Mouse (Mus musculus): ENCODE results near the gene Arnt2. TPM values are rescaled to one million over a fixed set of nuclear protein-coding genes. Genes with fewer than 3 reads are reported as not detected.

Arnt2 gene
- polyA plus RNA-seq, 1 experiment from 2014 or later: 7.6 TPM

- Histone ChIP-seq H3K4me2 (ENCODE audit: low read depth, low read length) (no peak overlapping the region), H3K27me3 (replicated peaks; ENCODE audit: control insufficient read depth, insufficient read depth, low read length) (no peaks in the 10 kb centered on the region), H3K36me3 (ENCODE audit: control insufficient read depth, insufficient read depth, low read length) (no peaks in the 10 kb centered on the region), H3K9me3 (ENCODE audit: control insufficient read depth, low read length) (no peaks in the 10 kb centered on the region), H3K4me3 (ENCODE audit: low read depth, low read length) (no peak overlapping the region), H3K27ac (replicated peaks; ENCODE audit: low read depth, low read length) (no peak overlapping the region), H3K4me1 (ENCODE audit: control insufficient read depth, insufficient read depth, low read length) (no peaks in the 10 kb centered on the region), H3K9ac (ENCODE audit: low read depth, low read length) (no peak overlapping the region)
- peak; percentile 20 for DNase-seq (ENCODE audit: low spot score)
- 56% methylated on average over 4 of the region's 4 CpGs for WGBS
- ATAC-seq (ENCODE audit: low read depth): no peak
These were observed 43.7 kb downstream of the Arnt2 start for GRCm38 (mm10) chr7:84366251-84366650.

- H3K9me3 ChIP-seq (ENCODE audit: control insufficient read depth, low read length): no peaks in the 10 kb centered on the region
- no peaks in the 10 kb centered on the region for H3K36me3 ChIP-seq (ENCODE audit: control insufficient read depth, insufficient read depth, low read length)
- H3K27ac ChIP-seq (replicated peaks; ENCODE audit: low read depth, low read length): no peak overlapping the region
- WGBS: 47% methylated on average over 2 of the region's 2 CpGs
- no peak overlapping the region for H3K9ac ChIP-seq (ENCODE audit: low read depth, low read length)
- H3K27me3 ChIP-seq (replicated peaks; ENCODE audit: control insufficient read depth, insufficient read depth, low read length): no peaks in the 10 kb centered on the region
- DNase-seq (ENCODE audit: low spot score) (no peak), ATAC-seq (ENCODE audit: low read depth) (no peak)
- 0 out of 2 replicates have a peak, but pooled peaks cover 3% of the 10 kb centered on the region for H3K4me1 ChIP-seq (ENCODE audit: control insufficient read depth, insufficient read depth, low read length)
- H3K4me2 ChIP-seq (ENCODE audit: low read depth, low read length): no peak overlapping the region
- no peak overlapping the region for H3K4me3 ChIP-seq (ENCODE audit: low read depth, low read length)
These were observed 47.3 kb downstream of the Arnt2 start for GRCm38 (mm10) chr7:84362711-84363110.

- H3K27ac ChIP-seq (replicated peaks; ENCODE audit: low read depth, low read length): no peak overlapping the region
- no peaks in the 10 kb centered on the region for H3K27me3 ChIP-seq (replicated peaks; ENCODE audit: control insufficient read depth, insufficient read depth, low read length)
- 48% methylated on average over 10 of the region's 10 CpGs for WGBS
- no peaks in the 10 kb centered on the region for H3K36me3 ChIP-seq (ENCODE audit: control insufficient read depth, insufficient read depth, low read length)
- no peaks in the 10 kb centered on the region for H3K9me3 ChIP-seq (ENCODE audit: control insufficient read depth, low read length)
- ATAC-seq (ENCODE audit: low read depth): 0 out of 2 replicates have a peak, but pooled peaks have one; percentile 26
- no peak overlapping the region for H3K4me3 ChIP-seq (ENCODE audit: low read depth, low read length)
- H3K4me2 ChIP-seq (ENCODE audit: low read depth, low read length): no peak overlapping the region
- 0 out of 2 replicates have a peak, but pooled peaks cover 3% of the 10 kb centered on the region for H3K4me1 ChIP-seq (ENCODE audit: control insufficient read depth, insufficient read depth, low read length)
- H3K9ac ChIP-seq (ENCODE audit: low read depth, low read length): no peak overlapping the region
- DNase-seq (ENCODE audit: low spot score): peak; percentile 45
These were observed 48.8 kb downstream of the Arnt2 start for GRCm38 (mm10) chr7:84361086-84361684.

- no peak overlapping the region for H3K4me2 ChIP-seq (ENCODE audit: low read depth, low read length)
- H3K4me3 ChIP-seq (ENCODE audit: low read depth, low read length): no peak overlapping the region
- no peak for DNase-seq (ENCODE audit: low spot score)
- 0 out of 2 replicates have a peak, but pooled peaks cover 3% of the 10 kb centered on the region for H3K4me1 ChIP-seq (ENCODE audit: control insufficient read depth, insufficient read depth, low read length)
- 56% methylated on average over 1 of the region's 1 CpGs for WGBS
- no peaks in the 10 kb centered on the region for H3K36me3 ChIP-seq (ENCODE audit: control insufficient read depth, insufficient read depth, low read length)
- ATAC-seq (ENCODE audit: low read depth): no peak
- no peaks in the 10 kb centered on the region for H3K9me3 ChIP-seq (ENCODE audit: control insufficient read depth, low read length)
- no peaks in the 10 kb centered on the region for H3K27me3 ChIP-seq (replicated peaks; ENCODE audit: control insufficient read depth, insufficient read depth, low read length)
- no peak overlapping the region for H3K9ac ChIP-seq (ENCODE audit: low read depth, low read length)
- no peak overlapping the region for H3K27ac ChIP-seq (replicated peaks; ENCODE audit: low read depth, low read length)
These were observed 51.5 kb downstream of the Arnt2 start for GRCm38 (mm10) chr7:84358426-84358825.

- Histone ChIP-seq H3K4me2 (ENCODE audit: low read depth, low read length) (no peak overlapping the region), H3K27me3 (replicated peaks; ENCODE audit: control insufficient read depth, insufficient read depth, low read length) (no peaks in the 10 kb centered on the region), H3K4me3 (ENCODE audit: low read depth, low read length) (no peak overlapping the region), H3K4me1 (ENCODE audit: control insufficient read depth, insufficient read depth, low read length) (0 out of 2 replicates have a peak, but pooled peaks cover under 1% of the 10 kb centered on the region), H3K36me3 (ENCODE audit: control insufficient read depth, insufficient read depth, low read length) (no peaks in the 10 kb centered on the region), H3K27ac (replicated peaks; ENCODE audit: low read depth, low read length) (no peak overlapping the region), H3K9ac (ENCODE audit: low read depth, low read length) (no peak overlapping the region), H3K9me3 (ENCODE audit: control insufficient read depth, low read length) (no peaks in the 10 kb centered on the region)
- WGBS: 60% methylated on average over 10 of the region's 10 CpGs
- ATAC-seq (ENCODE audit: low read depth) (no peak), DNase-seq (ENCODE audit: low spot score) (peak; percentile 61)
These were observed 54.1 kb downstream of the Arnt2 start for GRCm38 (mm10) chr7:84355619-84356570.

GRCm38 (mm10) chr7:84354890-84355289 is 55.1 kb downstream of the Arnt2 start:
- H3K36me3 ChIP-seq (ENCODE audit: control insufficient read depth, insufficient read depth, low read length): no peaks in the 10 kb centered on the region
- whole genome bisulfite sequencing: 92% methylated on average over 2 of the region's 2 CpGs
- no peaks in the 10 kb centered on the region for H3K27me3 ChIP-seq (replicated peaks; ENCODE audit: control insufficient read depth, insufficient read depth, low read length)
- ATAC-seq (ENCODE audit: low read depth) (no peak), DNase-seq (ENCODE audit: low spot score) (no peak)
- H3K9ac ChIP-seq (ENCODE audit: low read depth, low read length): no peak overlapping the region
- H3K27ac ChIP-seq (replicated peaks; ENCODE audit: low read depth, low read length): no peak overlapping the region
- no peak overlapping the region for H3K4me3 ChIP-seq (ENCODE audit: low read depth, low read length)
- H3K4me2 ChIP-seq (ENCODE audit: low read depth, low read length): no peak overlapping the region
- H3K9me3 ChIP-seq (ENCODE audit: control insufficient read depth, low read length): no peaks in the 10 kb centered on the region
- no peaks in the 10 kb centered on the region for H3K4me1 ChIP-seq (ENCODE audit: control insufficient read depth, insufficient read depth, low read length)

GRCm38 (mm10) chr7:84350529-84350928 is 59.4 kb downstream of the Arnt2 start:
- no peak overlapping the region for H3K4me3 ChIP-seq (ENCODE audit: low read depth, low read length)
- H3K9ac ChIP-seq (ENCODE audit: low read depth, low read length): no peak overlapping the region
- no peaks in the 10 kb centered on the region for H3K9me3 ChIP-seq (ENCODE audit: control insufficient read depth, low read length)
- H3K36me3 ChIP-seq (ENCODE audit: control insufficient read depth, insufficient read depth, low read length): peaks cover 13% of the 10 kb centered on the region; the same call in 1 of the 2 replicates
- no peak for DNase-seq (ENCODE audit: low spot score)
- no peak for ATAC-seq (ENCODE audit: low read depth)
- H3K4me2 ChIP-seq (ENCODE audit: low read depth, low read length): no peak overlapping the region
- H3K27ac ChIP-seq (replicated peaks; ENCODE audit: low read depth, low read length): no peak overlapping the region
- no peaks in the 10 kb centered on the region for H3K27me3 ChIP-seq (replicated peaks; ENCODE audit: control insufficient read depth, insufficient read depth, low read length)
- no peaks in the 10 kb centered on the region for H3K4me1 ChIP-seq (ENCODE audit: control insufficient read depth, insufficient read depth, low read length)

GRCm38 (mm10) chr7:84349976-84350375 is 60.0 kb downstream of the Arnt2 start:
- H3K4me2 ChIP-seq (ENCODE audit: low read depth, low read length): no peak overlapping the region
- H3K36me3 ChIP-seq (ENCODE audit: control insufficient read depth, insufficient read depth, low read length): peaks cover 17% of the 10 kb centered on the region; the same call in 1 of the 2 replicates
- WGBS: 78% methylated on average over 2 of the region's 2 CpGs
- DNase-seq (ENCODE audit: low spot score): no peak
- no peaks in the 10 kb centered on the region for H3K9me3 ChIP-seq (ENCODE audit: control insufficient read depth, low read length)
- no peaks in the 10 kb centered on the region for H3K27me3 ChIP-seq (replicated peaks; ENCODE audit: control insufficient read depth, insufficient read depth, low read length)
- H3K4me1 ChIP-seq (ENCODE audit: control insufficient read depth, insufficient read depth, low read length): no peaks in the 10 kb centered on the region
- no peak overlapping the region for H3K27ac ChIP-seq (replicated peaks; ENCODE audit: low read depth, low read length)
- no peak overlapping the region for H3K4me3 ChIP-seq (ENCODE audit: low read depth, low read length)
- H3K9ac ChIP-seq (ENCODE audit: low read depth, low read length): no peak overlapping the region
- ATAC-seq (ENCODE audit: low read depth): no peak

Measured in embryonic facial prominence, embryonic 14.5 days (tissue).